Mouse (Mus musculus) myocyte (in vitro differentiated cells): Measurements from ENCODE around the gene Pacsin1. TPM values are rescaled to one million over a fixed set of nuclear protein-coding genes. Genes with fewer than 3 reads are reported as not detected.

Experiments used
- H3K27me3 ChIP-seq: one replicate; pipeline ENCODE4 v1.6.1; 2011; ENCODE audit not compliant: control insufficient read depth, insufficient read depth, insufficient read length
- H3K36me3 ChIP-seq: one replicate; pipeline ENCODE4 v1.6.1; 2011; ENCODE audit not compliant: control insufficient read depth, insufficient read depth
- H3K4me2 ChIP-seq: one replicate; pipeline ENCODE4 v1.6.1; 2011; ENCODE audit warnings: low read depth, control low read depth
- H3K4me3 ChIP-seq: one replicate; pipeline ENCODE4 v1.5.1; 2011; ENCODE audit warnings: mild to moderate bottlenecking, control low read depth, moderate library complexity
- H3K79me2 ChIP-seq: one replicate; pipeline ENCODE4 v1.6.1; 2011; ENCODE audit not compliant: control insufficient read depth, insufficient read depth
- H3ac ChIP-seq: one replicate; pipeline ENCODE4 v1.6.1; 2011; ENCODE audit not compliant: control insufficient read depth, insufficient read length
- CEBPB ChIP-seq: IDR thresholded peaks from 2 replicates; pipeline ENCODE4 v1.6.1; 2011; ENCODE audit warnings: mild to moderate bottlenecking, moderate library complexity; ENCODE audit not compliant: poor library complexity, insufficient read depth, severe bottlenecking
- E2F4 ChIP-seq: IDR thresholded peaks from one replicate; pipeline ENCODE4 v1.6.1; 2011; ENCODE audit warnings: mild to moderate bottlenecking, control low read depth, moderate library complexity; ENCODE audit not compliant: insufficient read depth
- MAX ChIP-seq: IDR thresholded peaks from one replicate; pipeline ENCODE4 v1.6.1; 2011; ENCODE audit warnings: low read depth, mild to moderate bottlenecking, control low read depth
- MYOD1 ChIP-seq, 3 experiments: IDR thresholded peaks; one replicate each; pipeline ENCODE4 v1.6.1; 2011; ENCODE audit warnings: control low read depth in 2 of 3, low read depth in 2 of 3, mild to moderate bottlenecking in 2 of 3, moderate library complexity in 1 of 3; ENCODE audit not compliant: insufficient read length in 2 of 3, control insufficient read depth in 1 of 3
- MYOG ChIP-seq, 3 experiments: IDR thresholded peaks; one replicate each; pipeline ENCODE4 v1.6.1; 2011; ENCODE audit warnings: control low read depth in 2 of 3, low read depth in 2 of 3, mild to moderate bottlenecking in 2 of 3; ENCODE audit not compliant: insufficient read length in 2 of 3, control insufficient read depth in 1 of 3, insufficient read depth in 1 of 3
- POLR2A ChIP-seq: IDR thresholded peaks from one replicate; pipeline ENCODE4 v1.6.1; 2011; ENCODE audit warnings: low read depth, mild to moderate bottlenecking, control low read depth, moderate library complexity; ENCODE audit not compliant: insufficient read length
- POLR2AphosphoS2 ChIP-seq: IDR thresholded peaks from one replicate; pipeline ENCODE4 v1.6.1; 2011; ENCODE audit warnings: low read depth, control low read depth; ENCODE audit not compliant: insufficient read length
- REST ChIP-seq: IDR thresholded peaks from one replicate; pipeline ENCODE4 v1.6.1; 2011; ENCODE audit warnings: mild to moderate bottlenecking, control low read depth, moderate library complexity; ENCODE audit not compliant: insufficient read depth, insufficient read length
- SRF ChIP-seq: IDR thresholded peaks from one replicate; pipeline ENCODE4 v1.6.1; 2011; ENCODE audit warnings: low read depth; ENCODE audit not compliant: control insufficient read depth, insufficient read length
- TCF12 ChIP-seq: IDR thresholded peaks from one replicate; pipeline ENCODE4 v1.6.1; 2011; ENCODE audit warnings: mild to moderate bottlenecking, control low read depth; ENCODE audit not compliant: poor library complexity, insufficient read depth, severe bottlenecking
- TCF3 ChIP-seq: IDR thresholded peaks from one replicate; pipeline ENCODE4 v1.6.1; 2011; ENCODE audit warnings: low read depth, control low read depth; ENCODE audit not compliant: insufficient read length
- USF1 ChIP-seq: IDR thresholded peaks from one replicate; pipeline ENCODE4 v1.6.1; 2011; ENCODE audit warnings: low read depth, mild to moderate bottlenecking, control low read depth, moderate library complexity
- polyA plus RNA-seq: library from polyadenylated mRNA; unstranded; fragments of >200 nt; fragmentation: generic; extraction: Trizol; gene quantifications from one replicate; pipeline ENCODE4 v1.2.1, GENCODE M21; 2012; ENCODE audit warnings: missing spikeins

The Pacsin1 gene
- polyA plus RNA-seq, 1 experiment = 3.0 TPM

GRCm38 (mm10) chr17:27700812-27701211 lies 45.5 kb downstream of the Pacsin1 start:
- Histone ChIP-seq H3K27me3 (no peaks in the 10 kb centered on the region), H3K79me2 (no peaks in the 10 kb centered on the region), H3K4me3 (no peak overlapping the region), H3ac (no peak overlapping the region), H3K4me2 (no peak overlapping the region), H3K36me3 (no peaks in the 10 kb centered on the region)
- TF ChIP-seq MYOD1 (IDR thresholded peaks at IDR 0.05; ENCODE audit: control insufficient read depth in 1 of 3, insufficient read length in 2 of 3, low read depth in 2 of 3) (peak in 1 of 3 experiments; percentile 81), MYOG (IDR thresholded peaks at IDR 0.05; ENCODE audit: control insufficient read depth in 1 of 3, insufficient read depth in 1 of 3, insufficient read length in 2 of 3, low read depth in 2 of 3) (peak in 2 of 3 experiments; percentile 51 to 72), E2F4 (no peak)

- Histone ChIP-seq H3K4me2 (no peak overlapping the region), H3K36me3 (no peaks in the 10 kb centered on the region), H3K27me3 (no peaks in the 10 kb centered on the region), H3K4me3 (no peak overlapping the region), H3ac (no peak overlapping the region), H3K79me2 (no peaks in the 10 kb centered on the region)
- TF ChIP-seq MAX (no peak), REST (no peak), SRF (no peak), TCF3 (no peak), TCF12 (no peak), CEBPB (no peak), POLR2AphosphoS2 (no peak), POLR2A (no peak), E2F4 (no peak), MYOD1 (IDR thresholded peaks at IDR 0.05; ENCODE audit: control insufficient read depth in 1 of 3, insufficient read length in 2 of 3, low read depth in 2 of 3) (no peak), MYOG (IDR thresholded peaks at IDR 0.05; ENCODE audit: control insufficient read depth in 1 of 3, insufficient read depth in 1 of 3, insufficient read length in 2 of 3, low read depth in 2 of 3) (no peak), USF1 (no peak)
Observed at GRCm38 (mm10) chr17:27701856-27702255, 46.5 kb downstream of the Pacsin1 start.

GRCm38 (mm10) chr17:27702518-27702917 lies 47.2 kb downstream of the Pacsin1 start:
- Histone ChIP-seq H3K36me3 (no peaks in the 10 kb centered on the region), H3ac (no peak overlapping the region), H3K27me3 (no peaks in the 10 kb centered on the region), H3K4me3 (no peak overlapping the region), H3K4me2 (no peak overlapping the region), H3K79me2 (no peaks in the 10 kb centered on the region)
- TF ChIP-seq MAX = no peak
- TF ChIP-seq MYOD1 (IDR thresholded peaks at IDR 0.05; ENCODE audit: control insufficient read depth in 1 of 3, insufficient read length in 2 of 3, low read depth in 2 of 3) = no peak
- no peak for TF ChIP-seq E2F4
- TF ChIP-seq REST = no peak
- TF ChIP-seq TCF3 = no peak
- TF ChIP-seq POLR2AphosphoS2 = no peak
- no peak for TF ChIP-seq MYOG (IDR thresholded peaks at IDR 0.05; ENCODE audit: control insufficient read depth in 1 of 3, insufficient read depth in 1 of 3, insufficient read length in 2 of 3, low read depth in 2 of 3)

GRCm38 (mm10) chr17:27703961-27704621 lies 48.8 kb downstream of the Pacsin1 start:
- no peaks in the 10 kb centered on the region for H3K79me2 ChIP-seq
- H3K36me3 ChIP-seq = no peaks in the 10 kb centered on the region
- H3K4me2 ChIP-seq = no peak overlapping the region
- H3ac ChIP-seq = no peak overlapping the region
- H3K27me3 ChIP-seq = no peaks in the 10 kb centered on the region
- no peak overlapping the region for H3K4me3 ChIP-seq
- TF ChIP-seq TCF3 (no peak), POLR2A (no peak), USF1 (no peak), CEBPB (no peak), SRF (no peak), E2F4 (no peak), MAX (no peak), REST (no peak), TCF12 (no peak), POLR2AphosphoS2 (no peak), MYOG (IDR thresholded peaks at IDR 0.05; ENCODE audit: control insufficient read depth in 1 of 3, insufficient read depth in 1 of 3, insufficient read length in 2 of 3, low read depth in 2 of 3) (no peak), MYOD1 (IDR thresholded peaks at IDR 0.05; ENCODE audit: control insufficient read depth in 1 of 3, insufficient read length in 2 of 3, low read depth in 2 of 3) (no peak)

GRCm38 (mm10) chr17:27705661-27706060 lies 50.4 kb downstream of the Pacsin1 start:
- TF ChIP-seq REST = no peak
- TF ChIP-seq MYOG (IDR thresholded peaks at IDR 0.05; ENCODE audit: control insufficient read depth in 1 of 3, insufficient read depth in 1 of 3, insufficient read length in 2 of 3, low read depth in 2 of 3) = no peak
- no peak for TF ChIP-seq POLR2A
- no peak for TF ChIP-seq CEBPB
- no peak for TF ChIP-seq MAX
- no peak for TF ChIP-seq POLR2AphosphoS2
- TF ChIP-seq SRF = no peak
- TF ChIP-seq TCF12 = no peak
- TF ChIP-seq MYOD1 (IDR thresholded peaks at IDR 0.05; ENCODE audit: control insufficient read depth in 1 of 3, insufficient read length in 2 of 3, low read depth in 2 of 3) = no peak
- TF ChIP-seq TCF3 = no peak
- no peak for TF ChIP-seq E2F4
- TF ChIP-seq USF1 = no peak
- no peaks in the 10 kb centered on the region for H3K27me3 ChIP-seq
- H3ac ChIP-seq = no peak overlapping the region
- no peaks in the 10 kb centered on the region for H3K79me2 ChIP-seq
- no peak overlapping the region for H3K4me3 ChIP-seq
- H3K36me3 ChIP-seq = no peaks in the 10 kb centered on the region
- H3K4me2 ChIP-seq = no peak overlapping the region
